Mouse (Mus musculus): Measurements from ENCODE around the gene Elmo3. TPM values are rescaled to one million over a fixed set of nuclear protein-coding genes. Genes with fewer than 3 reads are reported as not detected.

Elmo3 gene
- 1 to 10 TPM; 1.5 to 3.0 (median 2.3) TPM for total RNA-seq (2022)

DNA sequence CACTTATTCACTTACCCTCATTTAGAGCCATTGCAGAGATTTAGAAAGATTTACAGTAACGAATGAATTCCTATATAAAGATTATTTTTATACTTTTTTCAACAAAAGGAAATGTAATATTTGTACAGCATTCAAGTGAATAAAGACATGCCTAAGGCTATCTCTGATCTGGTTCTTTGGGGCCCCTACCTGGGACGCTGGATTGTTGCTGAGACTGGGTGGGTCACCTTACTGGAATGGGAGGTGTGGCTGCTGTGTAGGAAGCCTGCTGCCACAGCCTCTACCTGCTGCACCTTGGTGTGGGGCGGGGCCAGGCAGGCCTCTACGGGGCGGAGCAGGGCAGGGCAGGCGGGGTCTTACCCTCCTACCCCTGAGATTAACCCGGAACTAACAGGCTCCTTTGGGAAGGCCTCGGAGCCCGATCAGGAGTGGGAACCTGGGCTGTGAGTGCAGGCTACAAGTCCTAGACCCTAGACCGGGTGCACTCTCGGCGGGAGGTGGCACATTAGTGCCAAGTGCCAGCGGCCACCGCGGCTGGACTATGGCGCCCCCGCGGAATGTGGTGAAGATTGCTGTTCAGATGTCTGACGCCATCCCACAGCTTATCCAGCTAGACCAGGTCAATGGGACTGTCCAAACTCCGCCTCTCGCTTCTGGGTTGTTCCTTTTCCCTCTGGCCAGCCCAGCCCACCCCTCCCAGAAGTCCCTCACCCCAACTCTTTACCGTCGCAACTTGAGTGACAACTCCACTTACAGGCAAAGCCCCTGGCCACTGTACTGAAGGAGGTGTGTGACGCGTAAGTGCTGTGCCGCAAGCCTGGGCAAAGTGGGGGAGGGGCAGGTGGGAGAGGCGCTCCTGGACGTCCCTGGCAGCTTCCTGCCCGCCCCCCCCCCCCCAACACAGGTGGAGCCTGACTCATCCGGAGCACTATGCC lies at the start of gene Elmo3:
Gene Elmo3, plus strand, starts transcription at position 391 of the 935 bp plus-strand sequence.
- no peak for DNase-seq (ENCODE audit: low spot score in 2 of 2)

DNA sequence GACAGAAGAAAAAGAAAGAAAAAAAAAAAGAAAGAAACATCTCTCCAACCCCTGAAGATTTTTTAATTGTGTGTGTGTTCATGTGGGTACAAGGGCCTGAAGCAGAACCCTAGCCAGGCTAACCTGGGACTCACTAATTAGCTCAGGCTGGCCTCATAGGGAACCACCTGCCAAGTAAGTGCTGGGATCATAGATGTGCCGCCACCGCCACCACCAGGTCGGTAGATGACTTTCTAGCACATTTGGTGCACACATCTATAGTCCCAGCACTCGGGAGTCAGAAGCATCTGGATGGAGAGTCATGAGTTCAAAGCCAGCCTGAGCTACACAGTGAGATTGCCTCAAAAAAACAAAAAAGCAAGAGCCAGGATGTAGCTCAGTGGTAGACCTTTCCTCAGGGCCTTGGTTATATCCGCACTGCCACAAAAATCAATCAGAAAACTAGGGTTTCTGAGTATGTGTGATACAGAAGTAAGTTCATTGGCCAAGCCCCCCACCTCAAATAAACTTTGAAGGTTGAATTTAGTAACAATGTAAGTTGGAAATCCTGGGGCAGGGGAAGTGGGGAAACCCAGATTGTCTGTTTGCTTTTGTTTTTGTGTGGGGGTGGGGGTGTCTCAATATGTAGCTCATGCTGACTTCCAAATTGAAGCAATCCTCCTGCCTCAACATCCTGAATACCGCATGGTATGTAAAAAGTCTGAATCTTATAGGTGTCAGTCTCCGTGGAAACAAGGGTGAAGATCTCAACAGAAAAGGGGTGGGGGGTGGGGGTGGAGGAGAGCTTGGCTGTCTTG lies 47.9 kb upstream of the Elmo3 start:
- DNase-seq (ENCODE audit: low spot score in 2 of 2) = no peak

DNA sequence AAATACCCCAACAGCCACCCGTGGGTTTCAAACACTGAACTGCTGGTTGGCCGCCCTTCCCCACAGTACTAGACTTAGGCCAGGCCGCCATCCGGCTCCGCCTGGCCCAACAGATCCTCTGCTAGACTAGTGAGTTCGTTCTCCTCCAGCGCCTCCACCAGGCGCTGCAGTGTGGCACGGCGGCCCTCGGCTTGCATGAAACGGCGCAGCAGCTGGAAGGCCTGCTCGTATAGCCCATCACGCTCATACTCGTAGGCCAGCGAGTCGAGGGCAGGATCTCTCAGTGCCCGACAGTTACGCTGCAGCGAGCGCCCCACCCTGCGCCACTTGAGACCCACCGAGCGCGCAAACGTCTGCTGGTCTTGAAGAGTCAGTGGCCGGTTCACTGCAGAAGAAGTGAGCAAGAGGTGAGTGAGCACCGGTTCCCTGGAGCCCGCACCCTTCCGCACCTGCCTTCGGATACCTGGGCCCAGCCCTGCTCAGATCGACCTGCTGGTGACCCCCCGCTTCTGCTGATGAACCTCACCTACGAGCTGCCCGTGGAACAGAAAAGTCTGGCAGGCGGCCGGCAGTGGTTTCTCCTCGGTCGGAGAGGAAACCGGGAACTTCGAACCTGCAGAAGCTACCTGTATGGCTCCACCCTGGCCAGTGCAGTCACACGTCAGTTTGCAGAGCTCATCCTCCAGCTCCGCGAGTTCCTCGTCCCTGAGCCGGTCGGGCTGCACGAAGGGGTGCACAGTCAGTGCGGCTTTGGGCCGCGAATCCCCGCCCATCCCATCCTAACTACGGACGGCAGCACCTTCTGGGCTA lies 46.3 kb upstream of the Elmo3 start:
- DNase-seq (ENCODE audit: low spot score in 2 of 2) = no peak

DNA sequence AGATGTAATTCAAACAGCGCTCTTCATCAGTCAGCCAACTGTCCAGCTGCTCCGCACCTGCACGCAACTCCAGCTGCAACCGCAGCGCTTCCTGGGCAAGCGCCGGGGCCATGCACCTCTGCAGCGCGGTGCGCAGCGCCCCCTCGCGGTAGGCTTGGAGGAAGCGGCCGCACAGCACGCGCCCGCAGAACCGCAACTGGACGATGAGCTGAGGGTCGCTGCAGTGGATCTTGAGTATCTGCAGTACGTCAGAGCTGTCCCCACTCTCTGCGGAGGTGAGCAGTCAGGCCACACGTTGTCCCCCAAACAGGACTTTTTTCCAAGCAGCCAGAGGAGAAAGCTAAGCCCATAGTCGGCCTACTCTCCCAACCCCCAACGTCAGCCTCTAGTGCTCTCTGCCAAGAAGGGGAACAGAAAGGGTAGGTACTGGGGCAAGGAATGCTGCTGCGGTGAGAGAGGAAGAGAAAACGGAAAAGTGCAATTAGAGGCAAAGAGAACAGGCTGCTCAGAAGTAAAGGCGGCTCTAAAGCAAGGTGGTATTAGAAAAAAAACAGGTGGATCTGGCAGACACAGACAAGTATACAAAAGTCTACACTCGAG lies 45.6 kb upstream of the Elmo3 start:
- no peak for DNase-seq (ENCODE audit: low spot score in 2 of 2)

DNA sequence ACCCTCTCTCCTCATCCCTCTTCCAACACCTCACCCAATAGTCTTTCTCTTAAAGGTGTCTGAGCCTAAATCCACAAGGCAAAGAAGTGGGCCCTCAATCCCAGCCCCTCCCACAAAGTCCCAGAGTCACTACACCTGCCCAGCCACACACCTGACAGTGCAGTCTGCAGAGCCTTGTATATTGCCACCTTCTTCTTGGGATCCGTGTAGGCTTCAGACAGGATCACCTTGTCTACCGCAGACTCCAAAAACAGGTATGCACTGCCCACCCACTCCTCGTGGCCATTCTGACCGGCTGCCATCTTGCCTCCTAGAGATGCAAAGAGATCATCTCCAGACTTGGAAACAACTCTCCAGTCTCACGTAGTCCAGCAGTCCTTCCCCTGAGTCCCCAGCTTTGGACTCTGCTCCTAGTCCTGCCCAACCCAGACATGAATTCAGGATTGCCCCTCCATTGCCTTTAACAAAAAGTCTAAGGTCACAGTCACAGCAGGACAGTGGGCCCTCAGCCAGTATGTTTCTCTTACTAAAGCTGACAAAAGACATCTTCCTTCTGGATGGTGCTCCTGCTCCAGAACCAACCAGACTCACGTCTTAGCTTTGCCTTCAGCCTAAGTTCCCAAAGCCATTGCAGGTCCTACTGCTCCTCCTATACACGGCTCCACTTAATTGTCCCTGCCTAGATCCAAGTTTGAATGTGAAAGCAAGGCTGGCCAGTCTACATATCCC lies 44.9 kb upstream of the Elmo3 start:
- no peak for DNase-seq (ENCODE audit: low spot score in 2 of 2)

DNA sequence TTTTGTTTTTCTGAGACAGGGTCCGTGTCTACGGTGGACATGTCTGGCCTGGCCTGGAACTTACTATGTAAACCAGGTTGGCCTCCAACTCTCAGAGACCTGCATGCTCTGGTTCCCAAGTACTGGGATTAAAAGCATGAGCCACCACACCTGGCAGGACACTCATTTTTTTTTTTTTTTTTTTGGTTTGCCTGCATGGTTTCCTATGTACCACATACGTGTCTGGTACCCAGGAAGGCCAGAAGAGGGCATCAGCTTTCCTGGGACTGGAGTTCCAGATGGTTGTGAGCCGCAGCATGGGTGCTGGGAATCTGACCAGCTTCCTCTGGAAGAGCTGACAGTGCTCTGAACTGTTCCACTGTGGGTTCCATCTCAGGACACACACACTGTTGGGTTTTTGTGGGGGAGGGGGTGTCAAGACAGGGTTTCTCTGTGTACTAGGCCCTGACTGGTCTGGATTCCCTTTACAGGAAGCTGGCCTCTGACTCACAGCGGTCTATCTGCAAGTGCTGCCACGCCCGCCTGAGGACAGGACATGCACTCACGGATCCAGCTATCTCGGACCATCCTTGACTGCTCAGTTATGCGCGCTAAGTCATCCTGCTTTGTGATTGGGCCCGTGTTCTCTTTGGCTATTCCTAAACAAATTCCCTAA lies 43.9 kb upstream of the Elmo3 start:
- DNase-seq (ENCODE audit: low spot score in 2 of 2) = no peak

DNA sequence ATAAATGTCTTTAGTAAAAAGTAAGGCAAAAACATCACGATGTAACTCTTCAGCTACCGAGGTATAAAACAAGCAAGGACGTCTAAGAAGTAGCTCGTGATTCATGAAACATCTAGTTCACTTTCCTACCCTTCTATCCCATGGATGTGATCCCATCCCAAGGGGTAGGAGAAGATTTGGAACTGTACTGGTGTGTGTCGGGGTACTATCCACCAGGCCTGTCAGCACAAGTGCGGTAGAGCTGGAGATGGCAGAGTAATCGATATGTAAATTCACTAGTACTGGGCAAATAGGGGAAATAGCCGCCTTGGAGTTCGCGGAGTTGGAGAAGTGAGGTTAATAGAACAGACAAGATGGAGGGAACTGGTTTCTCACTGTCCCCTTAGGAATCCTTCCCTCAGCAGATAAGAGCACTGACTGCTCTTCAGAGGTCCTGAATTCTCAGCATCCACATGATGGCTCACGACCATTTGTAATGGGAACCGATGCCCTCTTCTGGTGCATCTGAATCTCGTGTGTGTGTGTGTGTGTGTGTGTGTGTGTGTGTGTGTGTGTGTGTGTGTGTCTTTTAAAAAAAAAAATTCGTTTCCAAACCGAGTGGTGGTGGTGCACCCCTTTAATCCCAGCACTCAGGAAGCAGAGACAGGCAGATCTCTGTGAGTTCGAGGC lies 42.0 kb upstream of the Elmo3 start:
- no peak for DNase-seq (ENCODE audit: low spot score in 2 of 2)

DNA sequence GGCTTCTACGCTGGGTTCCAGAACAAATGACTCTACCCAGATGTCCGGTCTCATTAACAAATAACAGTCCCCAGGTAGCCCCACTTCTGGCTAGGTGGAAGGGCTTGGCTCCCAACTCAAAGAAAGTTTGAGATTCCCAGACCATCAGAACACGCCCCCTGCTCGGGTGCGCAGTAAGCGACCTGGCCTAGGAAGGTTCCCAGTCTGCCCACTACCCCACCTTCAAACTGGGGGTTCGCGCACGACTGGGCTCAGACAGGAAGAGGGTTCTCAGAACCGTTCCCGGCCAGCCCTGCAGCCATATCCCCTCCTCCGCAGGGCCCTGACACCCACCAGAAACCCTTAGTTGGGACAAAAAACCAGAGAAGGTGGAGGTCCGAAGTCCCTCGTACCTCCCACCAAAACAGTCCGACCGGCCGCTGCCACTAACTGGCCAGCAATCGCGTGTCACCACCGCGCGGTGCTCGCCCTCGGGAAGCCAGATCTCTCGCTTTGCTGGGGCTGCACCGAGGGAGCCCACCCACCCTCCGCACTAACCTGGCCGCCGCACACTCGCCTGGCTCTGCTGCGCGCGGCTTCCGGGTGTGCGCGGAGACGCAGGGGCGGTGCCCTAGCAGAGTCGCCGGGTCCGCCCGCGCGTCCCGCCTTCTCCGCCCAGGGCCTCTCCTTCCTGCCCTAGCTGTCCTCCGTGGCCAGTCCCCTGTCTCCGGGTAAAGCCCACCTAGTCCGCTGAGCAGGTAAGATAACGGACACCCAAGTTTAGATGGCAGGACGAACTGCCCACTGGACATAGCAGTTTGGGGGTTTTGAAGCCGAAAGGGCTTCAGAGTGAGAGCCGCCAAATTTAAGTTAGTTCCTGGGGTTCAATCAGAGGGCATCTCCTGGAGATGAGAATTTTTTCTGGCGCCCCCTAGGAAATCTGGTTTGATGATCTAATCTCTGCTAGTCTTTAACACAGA lies 41.1 kb upstream of the Elmo3 start, which contains the start of the genes Tradd and Fbxl8:
Gene Tradd, minus strand, starts transcription at position 586 of the 959 bp plus-strand sequence.
Gene Fbxl8, plus strand, starts transcription at position 625 of the 959 bp plus-strand sequence.
- no peak for DNase-seq (ENCODE audit: low spot score in 2 of 2)

DNA sequence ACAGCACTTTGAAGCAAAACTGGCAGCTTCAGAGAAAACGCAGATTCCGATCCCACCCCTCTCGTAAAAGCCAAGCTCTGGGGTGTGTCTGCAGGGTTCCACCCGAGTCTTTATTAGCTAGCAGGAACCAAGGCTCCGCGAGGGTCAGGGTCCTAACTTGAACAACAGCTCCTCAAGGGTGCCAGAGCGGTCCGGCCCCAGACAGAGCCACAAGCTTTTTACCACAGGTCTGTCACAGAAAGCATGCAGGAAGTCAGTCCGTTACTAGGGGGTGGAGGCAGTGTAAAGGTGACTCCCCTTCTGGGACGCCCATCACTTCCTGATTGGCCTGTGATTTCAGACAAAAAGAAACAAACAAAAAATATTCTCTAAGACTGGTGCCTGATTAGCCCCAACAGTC lies 40.3 kb upstream of the Elmo3 start:
- no peak for DNase-seq (ENCODE audit: low spot score in 2 of 2)

DNA sequence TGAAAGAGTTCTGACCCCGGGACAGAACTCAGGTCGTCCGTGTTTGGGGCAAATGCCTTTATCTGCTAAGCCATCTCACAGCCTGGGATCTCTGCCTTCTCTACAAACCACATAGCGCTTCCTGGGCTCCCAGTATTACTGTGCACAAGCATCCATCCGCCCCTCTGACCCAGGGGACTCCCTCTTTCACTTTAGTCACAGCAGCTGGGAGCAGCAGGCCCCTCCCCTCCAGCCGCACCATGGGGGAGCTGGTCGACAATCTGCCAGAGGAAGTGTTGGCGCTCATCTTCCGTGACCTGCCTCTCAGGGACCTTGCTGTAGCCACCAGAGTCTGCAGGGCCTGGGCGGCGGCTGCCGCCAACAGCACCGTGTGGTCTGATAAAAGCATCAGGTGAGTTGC lies 38.6 kb upstream of the Elmo3 start:
- DNase-seq (ENCODE audit: low spot score in 2 of 2) = no peak

DNA sequence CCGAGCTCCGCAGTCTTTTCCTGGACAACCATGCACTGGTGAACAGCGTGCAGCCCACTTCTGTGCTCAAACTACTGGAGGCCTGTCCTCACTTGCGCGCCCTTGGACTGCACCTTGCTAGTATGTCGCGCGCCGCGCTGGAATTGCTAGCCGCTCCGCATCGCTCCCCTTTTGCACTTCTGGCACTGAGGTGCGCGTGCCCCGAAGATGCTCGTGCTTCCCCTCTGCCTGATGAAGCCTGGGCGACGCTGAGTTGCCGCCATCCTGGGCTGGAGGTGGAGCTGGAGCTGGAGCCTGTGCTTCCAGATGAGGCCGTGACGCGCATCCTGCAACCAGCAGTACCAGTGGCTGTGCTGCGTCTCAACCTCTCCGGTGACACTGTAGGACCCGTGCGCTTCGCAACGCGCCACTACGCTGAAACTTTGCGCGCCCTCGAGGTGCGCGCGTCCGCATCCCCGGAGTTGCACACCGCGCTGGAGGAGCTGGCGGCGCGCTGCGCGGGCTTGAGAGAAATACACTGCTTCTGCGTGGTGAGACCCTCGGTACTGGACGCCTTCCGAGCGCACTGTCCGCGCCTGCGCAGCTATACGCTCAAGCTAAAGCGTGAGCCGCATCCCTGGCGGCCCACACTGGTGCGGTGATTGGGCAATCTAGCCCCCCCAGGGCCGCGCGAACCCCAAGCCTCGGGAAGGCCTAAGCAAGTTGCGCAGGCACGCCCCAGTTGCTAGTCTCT lies 36.9 kb upstream of the Elmo3 start:
- DNase-seq (ENCODE audit: low spot score in 2 of 2) = peak in 1 of 2 experiments; percentile 89

DNA sequence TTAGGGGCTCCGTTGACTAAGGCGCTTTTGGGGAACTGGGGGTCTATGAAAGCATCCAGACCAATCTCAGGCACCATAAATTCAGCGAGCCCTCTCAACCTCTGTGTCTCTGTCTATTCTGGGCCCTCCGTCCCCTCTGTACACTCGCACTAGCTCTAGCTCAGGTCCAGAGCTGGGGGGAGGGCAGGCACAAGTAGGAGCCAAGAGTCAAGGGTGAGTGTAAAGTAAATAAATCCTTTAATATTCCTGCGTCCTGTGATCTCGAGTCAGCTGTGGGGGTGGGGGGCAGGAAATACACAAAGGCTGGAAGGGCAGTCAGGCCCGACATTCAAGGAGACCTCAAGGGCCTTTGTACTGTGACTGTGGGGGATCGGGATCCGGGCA lies 36.3 kb upstream of the Elmo3 start:
- DNase-seq (ENCODE audit: low spot score in 2 of 2) = no peak

DNA sequence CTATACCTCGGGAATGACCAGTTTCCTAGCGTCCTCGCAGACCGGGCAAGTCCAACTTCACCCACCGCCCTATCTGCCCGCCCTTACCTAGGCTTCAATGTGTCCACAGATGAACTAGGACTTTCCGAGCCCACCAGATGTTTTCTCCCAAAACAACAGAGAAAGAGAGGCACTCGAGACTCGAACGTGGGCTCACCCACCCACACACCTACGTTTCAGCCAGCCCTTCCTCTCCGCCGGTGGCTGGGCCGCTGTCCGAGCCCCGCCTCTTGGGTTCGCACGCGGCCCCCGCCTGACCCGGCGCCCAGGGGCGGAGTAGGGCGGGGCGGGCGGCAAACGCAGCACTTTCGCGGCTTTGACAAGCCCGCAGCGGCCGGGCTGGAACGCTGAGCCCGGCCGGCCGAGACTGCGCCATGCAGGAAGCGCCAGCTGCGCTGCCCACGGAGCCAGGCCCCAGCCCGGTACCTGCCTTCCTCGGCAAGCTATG lies 35.9 kb upstream of the Elmo3 start, which contains the start of gene Hsf4:
Gene Hsf4, plus strand, starts transcription at position 341 of the 487 bp plus-strand sequence.
- DNase-seq (ENCODE audit: low spot score in 2 of 2) = peak in 1 of 2 experiments; percentile 67

DNA sequence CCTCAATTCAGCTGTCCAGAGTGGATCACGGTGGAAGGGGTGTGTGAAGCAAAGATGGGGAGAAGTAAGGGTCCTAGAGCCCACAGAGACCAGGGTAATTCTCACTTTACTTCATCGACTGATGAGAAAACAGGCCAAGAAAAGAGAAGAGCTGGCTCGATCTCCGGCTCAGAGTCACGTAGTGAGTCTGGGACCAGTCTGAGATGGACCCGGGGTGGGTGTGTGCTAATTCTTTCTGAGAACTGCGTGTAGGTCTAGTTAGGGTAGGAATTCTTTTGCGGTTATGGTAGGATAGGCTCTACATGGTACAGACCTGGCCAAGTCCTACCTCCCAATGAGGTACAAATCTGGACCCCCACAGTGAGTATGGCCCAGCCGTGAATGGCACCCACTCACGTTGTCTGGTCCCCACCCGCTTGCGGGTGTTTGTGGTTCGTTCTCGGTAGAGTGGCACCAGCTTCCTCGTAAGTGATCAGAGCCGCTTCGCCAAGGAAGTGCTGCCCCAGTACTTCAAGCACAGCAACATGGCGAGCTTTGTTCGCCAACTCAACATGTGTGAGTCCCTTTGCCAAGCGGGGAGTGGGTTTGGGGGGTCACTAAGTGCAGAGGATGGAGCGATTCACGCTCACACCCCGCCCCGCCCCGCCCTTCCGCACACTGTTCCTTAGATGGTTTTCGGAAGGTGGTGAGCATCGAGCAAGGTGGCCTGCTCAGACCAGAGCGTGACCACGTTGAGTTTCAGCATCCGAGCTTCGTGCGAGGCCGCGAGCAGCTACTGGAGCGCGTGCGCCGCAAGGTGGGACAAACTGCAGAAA lies 35.1 kb upstream of the Elmo3 start:
- DNase-seq (ENCODE audit: low spot score in 2 of 2) = no peak

DNA sequence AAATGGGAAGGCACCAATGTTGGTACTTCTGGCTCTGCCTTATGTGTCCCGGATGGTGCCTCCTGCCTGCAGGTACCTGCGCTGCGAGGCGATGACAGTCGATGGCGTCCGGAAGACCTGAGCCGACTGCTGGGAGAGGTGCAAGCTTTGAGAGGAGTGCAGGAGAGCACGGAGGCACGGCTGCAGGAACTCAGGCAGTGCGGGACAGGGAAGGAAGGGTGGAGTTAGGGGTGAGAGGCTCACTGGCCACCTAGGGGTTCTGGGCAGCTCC lies 34.5 kb upstream of the Elmo3 start:
- no peak for DNase-seq (ENCODE audit: low spot score in 2 of 2)

DNA sequence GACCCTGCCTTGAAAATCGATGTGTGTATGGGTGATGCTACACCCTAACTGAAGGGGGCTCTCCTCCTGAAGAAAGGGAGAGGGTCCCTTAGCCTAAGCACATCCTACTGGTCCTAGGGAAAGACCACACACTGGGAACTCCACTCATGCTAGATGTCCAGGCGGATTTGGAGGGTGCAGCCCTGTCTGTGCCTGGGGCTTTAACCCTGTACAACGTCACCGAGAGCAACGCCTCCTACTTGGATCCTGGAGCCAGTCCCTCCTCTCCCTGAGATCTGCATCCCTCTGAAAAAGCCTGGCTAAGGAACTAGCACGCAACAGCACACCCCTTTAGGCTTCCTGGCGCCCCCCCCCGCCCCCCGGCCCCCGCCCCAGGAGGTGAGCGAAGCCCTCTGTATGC lies 30.0 kb upstream of the Elmo3 start:
- DNase-seq (ENCODE audit: low spot score in 2 of 2) = no peak
